Mouse (Mus musculus) E14TG2a.4 (cell line): ENCODE data around the gene Zc2hc1c.

ENCODE experiments used
- CTCF ChIP-seq: conservative IDR thresholded peaks from 2 replicates; pipeline ENCODE4 v1.5.1; 2014; ENCODE audit warnings: low read length
- NANOG ChIP-seq: IDR thresholded peaks from 2 replicates; pipeline ENCODE4 v1.6.1; 2014; ENCODE audit warnings: borderline replicate concordance, low read length, mixed read lengths

DNA sequence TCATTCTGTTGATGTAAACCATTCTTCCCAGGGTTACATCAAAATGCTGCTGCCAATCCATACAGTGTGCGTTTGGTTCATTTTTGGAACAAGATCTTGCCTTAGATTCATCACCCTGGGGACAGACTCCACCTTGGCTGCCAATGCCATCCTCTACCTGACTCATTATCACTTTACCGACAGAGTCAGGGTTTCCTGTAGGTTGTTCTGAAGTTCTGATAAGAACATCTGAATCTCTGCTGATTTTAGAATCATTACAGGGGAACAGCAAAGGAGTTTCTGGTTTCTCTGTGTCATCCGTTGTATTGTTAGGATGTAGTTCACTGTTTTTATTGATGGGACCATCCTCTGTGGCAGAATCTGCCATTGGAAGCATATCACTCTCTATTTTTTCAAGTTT lies 22.1 kb upstream of the Zc2hc1c start:
- TF ChIP-seq CTCF (no peak), NANOG (no peak)
